Mouse (Mus musculus): Measurements from ENCODE around the gene Alad. TPM values are rescaled to one million over a fixed set of nuclear protein-coding genes. Genes with fewer than 3 reads are reported as not detected.

The Alad gene
- polyA plus RNA-seq, 1 experiment from 2014 or later: 657 TPM

- DNase-seq (no peak), ATAC-seq (ENCODE audit: low read depth) (no peak)
- H3K4me3 ChIP-seq (replicated peaks): no peak overlapping the region
- WGBS (ENCODE audit: insufficient replicate concordance): 59% methylated on average over 7 of the region's 7 CpGs
- peak overlapping the region; percentile 26; the same call in 1 of the 2 replicates for H3K9ac ChIP-seq
- H3K4me1 ChIP-seq (replicated peaks): peaks cover 57% of the 10 kb centered on the region
- H3K27ac ChIP-seq: peak overlapping the region; percentile 57
- peak overlapping the region; percentile 85 for H3K4me2 ChIP-seq
- H3K36me3 ChIP-seq: peaks cover 22% of the 10 kb centered on the region
- no peaks in the 10 kb centered on the region for H3K27me3 ChIP-seq
- no peaks in the 10 kb centered on the region for H3K9me3 ChIP-seq (replicated peaks)
These were observed 16.7 kb downstream of the Alad start for GRCm38 (mm10) chr4:62502969-62503368.

DNA sequence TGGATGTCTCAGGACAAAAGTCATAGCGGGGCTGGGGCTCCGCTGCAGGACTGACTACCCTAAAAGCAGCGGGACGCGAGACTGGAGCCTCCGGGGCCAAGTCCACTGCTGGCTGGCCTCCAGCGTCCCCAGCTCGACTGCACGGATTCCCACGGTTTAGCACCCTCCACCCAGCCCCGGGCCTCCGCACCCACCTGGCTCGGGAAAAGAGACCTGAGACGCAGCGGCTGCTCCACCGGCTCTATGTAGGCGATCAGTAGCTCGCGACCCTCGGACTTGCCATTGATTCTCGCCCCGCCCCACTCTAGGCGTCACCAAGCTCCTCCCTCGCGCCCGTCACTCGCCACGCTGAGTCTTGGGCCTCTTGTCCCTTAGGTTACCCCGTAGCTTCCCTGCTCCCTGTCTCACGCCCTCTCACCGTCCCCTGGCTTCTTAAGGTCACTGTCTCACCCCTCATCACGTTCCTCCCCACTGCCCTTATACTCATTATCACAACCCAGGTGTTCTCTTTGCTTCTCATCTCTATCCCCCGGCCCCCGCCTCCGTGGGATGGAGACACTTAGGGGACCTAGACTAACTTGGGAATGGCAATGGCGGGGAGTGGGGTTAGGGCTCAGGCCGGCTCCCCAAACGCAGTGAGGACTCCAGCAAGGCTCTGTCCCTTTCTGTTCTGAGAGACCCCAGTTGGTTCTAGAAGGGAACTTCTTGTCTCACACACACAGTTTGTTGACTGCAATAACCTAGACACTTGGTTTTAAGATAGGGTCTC, 17.6 kb downstream of the Alad start:
- H3K9ac ChIP-seq: peak overlapping the region; percentile 77
- H3K9me3 ChIP-seq (replicated peaks): no peaks in the 10 kb centered on the region
- peak overlapping the region; percentile 85 for H3K4me2 ChIP-seq
- peak overlapping the region; percentile 71 for H3K4me3 ChIP-seq (replicated peaks)
- DNase-seq: peak; percentile 95
- H3K27me3 ChIP-seq: no peaks in the 10 kb centered on the region
- WGBS (ENCODE audit: insufficient replicate concordance): 1% methylated on average over 38 of the region's 38 CpGs
- peaks cover 14% of the 10 kb centered on the region for H3K36me3 ChIP-seq
- H3K4me1 ChIP-seq (replicated peaks): peaks cover 51% of the 10 kb centered on the region
- H3K27ac ChIP-seq: 0 out of 2 replicates have a peak overlapping the region, but pooled peaks have one; percentile 24
- ATAC-seq (ENCODE audit: low read depth): peak; percentile 87

- Histone ChIP-seq H3K4me3 (replicated peaks) (peak overlapping the region; percentile 71), H3K9ac (peak overlapping the region; percentile 77), H3K27ac (peak overlapping the region; percentile 34; the same call in 1 of the 2 replicates), H3K4me2 (peak overlapping the region; percentile 85), H3K4me1 (replicated peaks) (peaks cover 46% of the 10 kb centered on the region), H3K9me3 (replicated peaks) (no peaks in the 10 kb centered on the region), H3K36me3 (peaks cover 8% of the 10 kb centered on the region; the same call in 1 of the 2 replicates), H3K27me3 (no peaks in the 10 kb centered on the region)
- ATAC-seq (ENCODE audit: low read depth) (no peak), DNase-seq (no peak)
- WGBS (ENCODE audit: insufficient replicate concordance): 5% methylated on average over 7 of the region's 7 CpGs
These were observed 18.2 kb downstream of the Alad start for GRCm38 (mm10) chr4:62501534-62501933.

DNA sequence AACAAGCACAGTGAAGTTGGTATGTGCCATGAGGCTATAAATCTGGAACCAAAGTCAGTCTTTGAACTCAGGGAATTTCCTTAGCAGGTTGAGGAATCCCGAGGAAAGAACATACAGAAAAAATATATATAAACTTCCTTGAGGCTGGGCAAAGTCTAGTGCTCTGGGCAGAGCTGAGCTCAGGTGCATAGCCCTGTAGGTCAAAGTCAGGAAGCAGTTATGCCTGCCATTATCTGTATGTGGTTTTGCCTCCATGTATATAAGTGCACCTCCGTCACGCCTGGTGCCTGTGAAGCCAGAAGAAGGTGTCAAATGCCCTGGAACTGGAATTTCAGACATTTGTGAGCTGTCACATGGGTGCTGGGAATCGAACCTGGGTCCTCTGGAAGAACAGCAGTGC, 18.9 kb downstream of the Alad start:
- H3K27me3 ChIP-seq: no peaks in the 10 kb centered on the region
- H3K4me2 ChIP-seq: peak overlapping the region; percentile 85; the same call in 1 of the 2 replicates
- ATAC-seq (ENCODE audit: low read depth) (no peak), DNase-seq (no peak)
- H3K4me3 ChIP-seq (replicated peaks): no peak overlapping the region
- H3K4me1 ChIP-seq (replicated peaks): peaks cover 39% of the 10 kb centered on the region
- 0 out of 2 replicates have a peak, but pooled peaks cover 6% of the 10 kb centered on the region for H3K36me3 ChIP-seq
- H3K9ac ChIP-seq: no peak overlapping the region
- 62% methylated on average over 4 of the region's 4 CpGs for WGBS (ENCODE audit: insufficient replicate concordance)
- H3K27ac ChIP-seq: no peak overlapping the region
- no peaks in the 10 kb centered on the region for H3K9me3 ChIP-seq (replicated peaks)

DNA sequence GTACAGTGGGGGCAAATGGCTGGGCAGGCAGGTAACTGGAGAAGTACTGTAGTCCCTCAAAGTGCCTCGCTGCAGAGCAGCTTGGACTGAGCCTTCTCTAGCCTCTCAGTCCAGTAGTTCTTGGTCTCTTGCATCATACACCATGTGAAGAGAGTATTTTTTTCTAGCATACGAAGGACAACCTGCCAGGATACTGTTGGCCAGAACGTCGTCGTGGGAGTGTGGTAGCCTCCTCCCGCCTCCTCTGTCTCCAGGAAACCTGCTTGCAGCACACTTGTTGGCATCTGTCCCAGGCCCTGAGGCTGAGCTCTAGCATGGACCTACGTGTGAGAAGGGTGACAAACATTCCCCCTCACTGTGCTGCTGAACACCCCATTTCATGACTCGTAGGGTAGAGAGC, 22.9 kb downstream of the Alad start:
- no peak for DNase-seq
- Histone ChIP-seq H3K4me3 (replicated peaks) (no peak overlapping the region), H3K36me3 (0 out of 2 replicates have a peak, but pooled peaks cover 6% of the 10 kb centered on the region), H3K9ac (no peak overlapping the region), H3K27me3 (no peaks in the 10 kb centered on the region), H3K4me1 (replicated peaks) (peaks cover 9% of the 10 kb centered on the region), H3K9me3 (replicated peaks) (no peaks in the 10 kb centered on the region), H3K27ac (no peak overlapping the region), H3K4me2 (no peak overlapping the region)
- no peak for ATAC-seq (ENCODE audit: low read depth)
- WGBS (ENCODE audit: insufficient replicate concordance): 55% methylated on average over 8 of the region's 8 CpGs

- H3K4me1 ChIP-seq (replicated peaks): 0 out of 2 replicates have a peak, but pooled peaks cover 2% of the 10 kb centered on the region
- no peaks in the 10 kb centered on the region for H3K9me3 ChIP-seq (replicated peaks)
- no peak overlapping the region for H3K27ac ChIP-seq
- 63% methylated on average over 8 of the region's 8 CpGs for WGBS (ENCODE audit: insufficient replicate concordance)
- ATAC-seq (ENCODE audit: low read depth) (no peak), DNase-seq (no peak)
- H3K36me3 ChIP-seq: 0 out of 2 replicates have a peak, but pooled peaks cover 6% of the 10 kb centered on the region
- no peak overlapping the region for H3K9ac ChIP-seq
- no peaks in the 10 kb centered on the region for H3K27me3 ChIP-seq
- no peak overlapping the region for H3K4me2 ChIP-seq
- H3K4me3 ChIP-seq (replicated peaks): no peak overlapping the region
These were observed 23.8 kb downstream of the Alad start for GRCm38 (mm10) chr4:62495946-62496345.

GRCm38 (mm10) chr4:62494230-62494629, 25.5 kb downstream of the Alad start:
- 39% methylated on average over 9 of the region's 9 CpGs for WGBS (ENCODE audit: insufficient replicate concordance)
- ATAC-seq (ENCODE audit: low read depth) (no peak), DNase-seq (no peak)
- Histone ChIP-seq H3K27ac (no peak overlapping the region), H3K36me3 (0 out of 2 replicates have a peak, but pooled peaks cover 2% of the 10 kb centered on the region), H3K9ac (no peak overlapping the region), H3K4me3 (replicated peaks) (no peak overlapping the region), H3K9me3 (replicated peaks) (no peaks in the 10 kb centered on the region), H3K4me2 (no peak overlapping the region), H3K27me3 (no peaks in the 10 kb centered on the region), H3K4me1 (replicated peaks) (no peaks in the 10 kb centered on the region)

DNA sequence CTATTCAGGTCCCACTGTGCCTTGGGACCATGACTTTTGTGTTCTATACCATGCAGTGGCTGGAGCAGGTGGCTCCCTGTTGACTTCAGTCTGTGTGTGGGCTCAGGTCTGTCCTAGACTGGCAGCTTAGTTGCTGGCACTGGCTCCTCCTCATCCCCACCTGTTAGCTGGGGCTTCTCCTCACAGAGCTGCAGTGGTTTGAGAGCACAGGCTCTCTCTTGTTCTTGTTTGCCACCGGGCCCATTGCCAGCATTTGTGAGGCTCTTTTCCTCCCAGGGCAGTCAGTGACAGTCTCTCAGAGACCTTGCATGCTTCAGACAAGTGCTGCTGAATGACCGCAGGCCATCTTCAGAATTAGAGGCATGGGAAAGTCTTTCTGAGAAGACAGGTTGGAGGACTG, 27.0 kb downstream of the Alad start:
- Histone ChIP-seq H3K4me2 (no peak overlapping the region), H3K9me3 (replicated peaks) (no peaks in the 10 kb centered on the region), H3K27me3 (no peaks in the 10 kb centered on the region), H3K4me1 (replicated peaks) (no peaks in the 10 kb centered on the region; the same call in 1 of the 2 replicates), H3K4me3 (replicated peaks) (no peak overlapping the region), H3K9ac (no peak overlapping the region), H3K36me3 (no peaks in the 10 kb centered on the region), H3K27ac (no peak overlapping the region)
- 60% methylated on average over 2 of the region's 2 CpGs for WGBS (ENCODE audit: insufficient replicate concordance)
- ATAC-seq (ENCODE audit: low read depth) (no peak), DNase-seq (no peak)

DNA sequence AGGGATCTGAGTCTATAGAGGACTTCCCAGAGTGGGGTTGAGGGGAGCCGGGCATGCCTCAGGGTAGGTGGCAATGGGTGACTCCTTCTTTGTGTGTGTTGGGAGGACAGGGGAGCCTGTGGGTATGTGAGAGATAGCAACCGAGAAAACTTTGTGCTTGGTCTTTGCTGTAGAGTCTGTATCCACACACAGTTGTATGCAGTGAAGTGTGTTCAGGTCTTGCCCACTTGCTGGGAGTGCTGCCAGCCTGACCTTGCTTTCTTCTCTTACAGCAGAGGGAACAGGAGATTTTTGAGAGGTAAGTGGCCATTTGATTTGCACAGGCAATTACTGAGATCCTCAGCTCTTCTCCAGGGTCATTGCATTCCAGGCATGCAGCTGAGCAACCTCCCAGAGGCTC, 31.8 kb downstream of the Alad start:
- Histone ChIP-seq H3K4me2 (no peak overlapping the region), H3K4me3 (replicated peaks) (no peak overlapping the region), H3K27ac (no peak overlapping the region), H3K27me3 (no peaks in the 10 kb centered on the region), H3K9me3 (replicated peaks) (no peaks in the 10 kb centered on the region), H3K36me3 (no peaks in the 10 kb centered on the region), H3K4me1 (replicated peaks) (peaks cover 34% of the 10 kb centered on the region), H3K9ac (no peak overlapping the region)
- 55% methylated on average over 2 of the region's 2 CpGs for WGBS (ENCODE audit: insufficient replicate concordance)
- no peak for ATAC-seq (ENCODE audit: low read depth)
- no peak for DNase-seq

DNA sequence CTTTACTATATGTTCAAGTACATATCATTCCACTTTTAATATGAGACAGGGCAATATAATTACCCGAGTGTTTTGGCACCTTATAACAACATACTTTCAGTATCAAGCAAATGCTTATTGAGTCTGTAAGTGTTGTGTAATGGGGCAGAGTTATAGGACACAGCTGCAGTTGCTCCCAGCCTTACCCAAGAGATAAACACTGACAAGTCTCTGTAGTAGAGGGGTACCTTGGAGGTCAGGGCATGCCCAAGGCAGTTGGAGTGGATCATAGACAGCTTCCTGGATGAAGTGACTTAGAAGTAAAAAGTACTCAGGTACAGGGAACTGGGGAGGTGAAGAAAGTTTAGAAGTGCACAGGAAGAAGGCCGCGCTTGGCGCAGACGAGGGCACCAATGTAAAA, 32.5 kb downstream of the Alad start:
- 81% methylated on average over 5 of the region's 5 CpGs for WGBS (ENCODE audit: insufficient replicate concordance)
- ATAC-seq (ENCODE audit: low read depth) (no peak), DNase-seq (no peak)
- no peak overlapping the region for H3K4me3 ChIP-seq (replicated peaks)
- no peaks in the 10 kb centered on the region for H3K9me3 ChIP-seq (replicated peaks)
- H3K4me1 ChIP-seq (replicated peaks): peaks cover 34% of the 10 kb centered on the region
- no peaks in the 10 kb centered on the region for H3K36me3 ChIP-seq
- H3K27me3 ChIP-seq: peaks cover 6% of the 10 kb centered on the region
- H3K9ac ChIP-seq: no peak overlapping the region
- H3K27ac ChIP-seq: no peak overlapping the region
- H3K4me2 ChIP-seq: no peak overlapping the region

- ATAC-seq (ENCODE audit: low read depth) (no peak), DNase-seq (no peak)
- Histone ChIP-seq H3K4me1 (replicated peaks) (peaks cover 34% of the 10 kb centered on the region), H3K4me2 (peak overlapping the region; percentile 33; the same call in 1 of the 2 replicates), H3K9ac (no peak overlapping the region), H3K27ac (peak overlapping the region; percentile 40; the same call in 1 of the 2 replicates), H3K9me3 (replicated peaks) (no peaks in the 10 kb centered on the region), H3K27me3 (peaks cover 16% of the 10 kb centered on the region), H3K36me3 (no peaks in the 10 kb centered on the region), H3K4me3 (replicated peaks) (no peak overlapping the region)
- 86% methylated on average over 15 of the region's 15 CpGs for WGBS (ENCODE audit: insufficient replicate concordance)
These were observed 33.5 kb downstream of the Alad start for GRCm38 (mm10) chr4:62486162-62486696.
